Mouse (Mus musculus) midbrain, embryonic 12.5 days (tissue): ENCODE data around the gene Rps7. TPM values are rescaled to one million over a fixed set of nuclear protein-coding genes. Genes with fewer than 3 reads are reported as not detected.

Experiments
- ATAC-seq: fragments of 200-750 bp; cut with Nextera tagmentation; 2 replicates; pipeline ENCODE4 v1.8.0; 2017; ENCODE audit warnings: low read depth, moderate TSS enrichment, moderate library complexity; ENCODE audit not compliant: low FRiP score
- H3K27ac ChIP-seq: fragments of 300-500 bp; sonication (generic); replicated peaks from 2 replicates; pipeline ENCODE4 v1.5.1; 2016; ENCODE audit warnings: mild to moderate bottlenecking
- H3K27me3 ChIP-seq: fragments of 300-500 bp; sonication (generic); 2 replicates; pipeline ENCODE4 v1.6.1; 2016; ENCODE audit warnings: mild to moderate bottlenecking
- H3K36me3 ChIP-seq: fragments of 300-500 bp; sonication (generic); 2 replicates; pipeline ENCODE4 v1.6.1; 2016
- H3K4me1 ChIP-seq: fragments of 300-500 bp; sonication (generic); 2 replicates; pipeline ENCODE4 v1.6.1; 2016
- H3K4me2 ChIP-seq: fragments of 300-500 bp; sonication (generic); replicated peaks from 2 replicates; pipeline ENCODE4 v1.6.1; 2016; ENCODE audit warnings: mild to moderate bottlenecking, moderate library complexity
- H3K4me3 ChIP-seq: fragments of 300-500 bp; sonication (generic); 2 replicates; pipeline ENCODE4 v1.5.1; 2016; ENCODE audit warnings: mild to moderate bottlenecking
- H3K9ac ChIP-seq: fragments of 300-500 bp; sonication (generic); replicated peaks from 2 replicates; pipeline ENCODE4 v1.6.1; 2016; ENCODE audit warnings: mild to moderate bottlenecking, moderate library complexity
- H3K9me3 ChIP-seq: fragments of 300-500 bp; sonication (generic); 2 replicates; pipeline ENCODE4 v1.6.1; 2016; ENCODE audit warnings: mild to moderate bottlenecking
- WGBS: fragments of 180-500 bp; shearing (Covaris S2); methylation state at CpG from one replicate; pipeline ENCODE4 v1.1.7; 2016; 5-methylcytosine and 5-hydroxymethylcytosine counted together
- polyA plus RNA-seq: library from polyadenylated mRNA; unstranded; fragments of >200 nt; fragmentation: Nextera tagmentation; extraction: Ambion mirVana; gene quantifications from 2 replicates; pipeline ENCODE4 v1.2.1, GENCODE M21; 2016

The Rps7 gene
- 607 and 611 TPM in 2 replicates for polyA plus RNA-seq

DNA sequence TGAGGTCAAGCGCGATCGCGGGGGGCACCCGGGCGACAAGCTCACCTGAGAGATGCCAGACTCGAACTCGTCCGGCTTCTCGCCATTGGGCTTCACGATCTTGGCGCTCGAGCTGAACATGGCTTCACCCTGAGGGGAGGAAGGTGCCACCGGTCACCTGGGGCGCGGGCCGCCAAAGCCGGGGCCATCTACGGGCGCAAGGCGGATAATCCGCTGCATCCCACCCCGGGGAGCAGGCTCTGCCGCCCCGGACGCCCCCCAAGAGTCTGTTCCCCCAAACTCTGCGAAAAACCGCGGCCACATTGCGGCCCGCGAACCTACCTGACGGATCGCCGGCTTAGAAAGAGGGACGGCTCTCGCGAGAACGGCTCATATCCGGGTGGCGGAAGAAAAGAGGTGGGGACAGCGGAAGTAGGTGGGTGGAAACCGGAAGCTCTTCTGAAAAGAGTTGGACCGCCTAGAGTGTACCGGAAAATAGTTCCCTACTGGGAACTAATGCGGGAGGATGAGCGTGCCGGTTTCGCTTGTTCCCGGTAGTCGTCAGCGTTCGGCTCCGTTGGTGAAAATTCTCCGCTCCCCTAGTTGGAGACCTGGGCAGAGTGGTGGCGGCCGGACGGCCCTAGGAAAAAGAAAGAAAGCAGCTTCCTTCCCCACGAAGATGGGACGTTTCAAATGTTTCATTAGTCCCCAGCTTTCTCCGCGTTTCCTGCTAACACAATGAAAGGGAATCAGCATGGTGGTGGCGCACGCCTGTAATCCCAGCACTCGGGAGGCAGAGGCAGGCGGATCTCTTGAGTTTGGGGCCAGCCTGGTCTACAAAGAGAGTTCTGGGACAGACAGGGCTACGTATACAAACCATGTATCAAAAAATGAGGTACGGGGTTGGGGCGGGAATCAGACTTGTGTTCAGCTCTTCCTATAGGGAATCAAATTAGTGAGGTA, at the start of gene Rps7:
Gene Rps7, minus strand, starts transcription at position 419 of the 942 bp plus-strand sequence.
- H3K27ac ChIP-seq: peak within 1 kb of the TSS; percentile 89
- H3K27me3 ChIP-seq: no peaks in the 10 kb centered on the region
- peak; percentile 97 for ATAC-seq
- WGBS: 7% methylated on average over 69 of the region's 69 CpGs
- peak within 1 kb of the TSS; percentile 76 for H3K4me2 ChIP-seq
- H3K4me3 ChIP-seq: peak within 1 kb of the TSS; percentile 89
- peaks cover 14% of the 10 kb centered on the region for H3K4me1 ChIP-seq
- no peaks in the 10 kb centered on the region for H3K9me3 ChIP-seq
- peak within 1 kb of the TSS; percentile 99 for H3K9ac ChIP-seq
- H3K36me3 ChIP-seq: peaks cover 38% of the 10 kb centered on the region

- H3K4me1 ChIP-seq: no peaks in the 10 kb centered on the region
- peaks cover 9% of the 10 kb centered on the region; the same call in 1 of the 2 replicates for H3K36me3 ChIP-seq
- no peaks in the 10 kb centered on the region for H3K9me3 ChIP-seq
- no peak overlapping the region for H3K9ac ChIP-seq
- H3K4me2 ChIP-seq: no peak overlapping the region
- 95% methylated on average over 1 of the region's 1 CpGs for WGBS
- ATAC-seq: no peak
- no peak overlapping the region for H3K27ac ChIP-seq
- no peaks in the 10 kb centered on the region for H3K27me3 ChIP-seq
- H3K4me3 ChIP-seq: no peak overlapping the region
Measured at GRCm38 (mm10) chr12:28684674-28685073, 48.9 kb upstream of the Rps7 start.

DNA sequence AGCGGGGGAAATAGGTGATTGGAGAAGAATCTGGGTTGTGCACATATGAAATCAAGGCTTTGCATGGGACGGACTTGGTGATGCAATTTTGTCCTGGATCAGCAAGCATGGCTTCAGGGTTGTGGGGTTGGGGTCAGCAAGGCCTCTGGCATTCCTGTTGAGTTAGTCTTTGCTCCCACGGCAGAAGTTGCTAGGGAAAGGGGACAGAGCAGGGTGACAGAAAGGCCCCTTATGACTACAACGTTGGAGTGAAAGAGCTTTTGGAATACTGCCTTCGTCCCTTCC, 40.1 kb upstream of the Rps7 start:
- Histone ChIP-seq H3K27ac (peak overlapping the region; percentile 91), H3K4me1 (peaks cover 10% of the 10 kb centered on the region), H3K4me2 (peak overlapping the region; percentile 59), H3K27me3 (no peaks in the 10 kb centered on the region), H3K4me3 (peak overlapping the region; percentile 55), H3K9ac (peak overlapping the region; percentile 69), H3K36me3 (peaks cover 6% of the 10 kb centered on the region; the same call in 1 of the 2 replicates), H3K9me3 (no peaks in the 10 kb centered on the region)
- 65% methylated on average over 5 of the region's 5 CpGs for WGBS
- no peak for ATAC-seq

DNA sequence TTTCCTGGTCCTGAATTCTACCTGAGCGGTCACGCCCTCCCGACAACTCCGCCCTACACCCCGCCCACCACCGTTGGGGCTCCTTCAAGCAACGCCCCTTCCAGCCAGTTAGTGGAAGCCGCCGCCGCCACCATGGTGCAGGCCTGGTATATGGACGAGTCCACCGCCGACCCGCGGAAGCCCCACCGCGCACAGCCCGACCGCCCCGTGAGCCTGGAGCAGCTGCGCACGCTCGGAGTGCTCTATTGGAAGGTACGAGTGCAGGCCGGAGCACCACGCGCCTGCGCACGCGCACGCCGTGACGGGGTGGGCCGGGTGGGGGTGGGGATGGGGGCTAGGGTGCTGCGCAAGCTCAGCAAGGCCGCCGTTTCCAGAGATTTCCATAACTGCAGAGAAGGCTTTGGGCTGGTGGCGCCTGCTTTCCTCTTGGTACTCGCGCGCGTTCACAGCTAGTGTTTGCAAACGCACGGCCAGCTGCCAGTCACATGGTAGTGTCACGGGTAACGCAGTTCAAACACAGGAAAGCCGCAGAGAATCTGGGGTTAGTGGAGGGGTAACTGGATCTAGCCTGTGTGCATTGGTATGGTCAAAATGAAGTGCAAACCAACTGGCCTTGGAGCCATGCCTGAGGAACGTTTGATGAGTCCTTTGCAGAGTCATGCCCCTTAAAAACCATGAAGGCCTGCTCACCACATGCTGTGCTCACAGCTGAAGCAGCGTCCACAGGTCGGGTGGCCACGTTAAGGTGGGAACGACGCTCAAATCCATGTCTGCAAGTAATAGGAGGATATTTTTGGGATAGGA, 39.6 kb upstream of the Rps7 start, which contains the start of gene Adi1:
Gene Adi1, plus strand, starts transcription at position 111 of the 804 bp plus-strand sequence.
- 3% methylated on average over 49 of the region's 53 CpGs for WGBS
- H3K4me1 ChIP-seq: peaks cover 10% of the 10 kb centered on the region

GRCm38 (mm10) chr12:28674038-28674720, 38.4 kb upstream of the Rps7 start:
- Histone ChIP-seq H3K9me3 (no peaks in the 10 kb centered on the region), H3K4me2 (no peak overlapping the region), H3K36me3 (peaks cover 6% of the 10 kb centered on the region; the same call in 1 of the 2 replicates), H3K4me1 (peaks cover 10% of the 10 kb centered on the region), H3K27me3 (no peaks in the 10 kb centered on the region), H3K4me3 (no peak overlapping the region), H3K9ac (no peak overlapping the region), H3K27ac (no peak overlapping the region)
- no peak for ATAC-seq
- 88% methylated on average over 10 of the region's 10 CpGs for WGBS

More for the DNA sequence above, 39.6 kb upstream of the Rps7 start, which contains the start of gene Adi1:
- H3K9me3 ChIP-seq: no peaks in the 10 kb centered on the region
- peak within 1 kb of the TSS; percentile 69 for H3K9ac ChIP-seq
- H3K4me2 ChIP-seq: peak within 1 kb of the TSS; percentile 59
- H3K27me3 ChIP-seq: no peaks in the 10 kb centered on the region
- H3K4me3 ChIP-seq: peak within 1 kb of the TSS; percentile 55
- peak; percentile 99 for ATAC-seq
- peak within 1 kb of the TSS; percentile 91 for H3K27ac ChIP-seq
- H3K36me3 ChIP-seq: peaks cover 6% of the 10 kb centered on the region; the same call in 1 of the 2 replicates

GRCm38 (mm10) chr12:28667287-28667686, 31.5 kb upstream of the Rps7 start:
- H3K36me3 ChIP-seq: no peaks in the 10 kb centered on the region; the same call in 1 of the 2 replicates
- no peak for ATAC-seq
- H3K4me3 ChIP-seq: no peak overlapping the region
- H3K27me3 ChIP-seq: no peaks in the 10 kb centered on the region
- H3K9me3 ChIP-seq: no peaks in the 10 kb centered on the region
- WGBS: 58% methylated on average over 8 of the region's 8 CpGs
- H3K9ac ChIP-seq: no peak overlapping the region
- H3K27ac ChIP-seq: no peak overlapping the region
- H3K4me1 ChIP-seq: no peaks in the 10 kb centered on the region; the same call in 1 of the 2 replicates
- no peak overlapping the region for H3K4me2 ChIP-seq

- no peak overlapping the region for H3K9ac ChIP-seq
- no peaks in the 10 kb centered on the region; the same call in 1 of the 2 replicates for H3K4me1 ChIP-seq
- H3K4me2 ChIP-seq: no peak overlapping the region
- H3K9me3 ChIP-seq: no peaks in the 10 kb centered on the region
- 81% methylated on average over 4 of the region's 4 CpGs for WGBS
- H3K36me3 ChIP-seq: no peaks in the 10 kb centered on the region; the same call in 1 of the 2 replicates
- H3K27me3 ChIP-seq: no peaks in the 10 kb centered on the region
- H3K27ac ChIP-seq: no peak overlapping the region
- no peak overlapping the region for H3K4me3 ChIP-seq
- no peak for ATAC-seq
Measured at GRCm38 (mm10) chr12:28666734-28667133, 31.0 kb upstream of the Rps7 start.

- Histone ChIP-seq H3K4me3 (no peak overlapping the region), H3K9me3 (no peaks in the 10 kb centered on the region), H3K4me1 (no peaks in the 10 kb centered on the region; the same call in 1 of the 2 replicates), H3K9ac (no peak overlapping the region), H3K4me2 (no peak overlapping the region), H3K36me3 (peaks cover 32% of the 10 kb centered on the region), H3K27me3 (no peaks in the 10 kb centered on the region), H3K27ac (no peak overlapping the region)
- 93% methylated on average over 4 of the region's 4 CpGs for WGBS
- ATAC-seq: no peak
Measured at GRCm38 (mm10) chr12:28662628-28663027, 26.9 kb upstream of the Rps7 start.

- H3K36me3 ChIP-seq: peaks cover 13% of the 10 kb centered on the region
- H3K4me3 ChIP-seq: peak within 1 kb of the TSS; percentile 89
- peak; percentile 96 for ATAC-seq
- H3K4me2 ChIP-seq: peak within 1 kb of the TSS; percentile 69
- H3K9me3 ChIP-seq: no peaks in the 10 kb centered on the region
- peaks cover 8% of the 10 kb centered on the region for H3K4me1 ChIP-seq
- H3K27me3 ChIP-seq: no peaks in the 10 kb centered on the region
- H3K9ac ChIP-seq: peak within 1 kb of the TSS; percentile 78
- peak within 1 kb of the TSS; percentile 73 for H3K27ac ChIP-seq
- WGBS: 2% methylated on average over 52 of the region's 52 CpGs
Measured at GRCm38 (mm10) chr12:28649141-28650110, 13.7 kb upstream of the Rps7 start, which contains the start of gene Rnaseh1. Rnaseh1 (plus strand) TSS chr12:28649602.

- no peak overlapping the region for H3K4me2 ChIP-seq
- peaks cover 8% of the 10 kb centered on the region for H3K36me3 ChIP-seq
- no peak for ATAC-seq
- 74% methylated on average over 2 of the region's 2 CpGs for WGBS
- H3K4me3 ChIP-seq: no peak overlapping the region
- no peak overlapping the region for H3K9ac ChIP-seq
- H3K27me3 ChIP-seq: 0 out of 2 replicates have a peak, but pooled peaks cover 8% of the 10 kb centered on the region
- no peak overlapping the region for H3K27ac ChIP-seq
- no peaks in the 10 kb centered on the region for H3K9me3 ChIP-seq
- H3K4me1 ChIP-seq: peaks cover 10% of the 10 kb centered on the region
Measured at GRCm38 (mm10) chr12:28638778-28639177, 3.0 kb upstream of the Rps7 start.
